Mouse (Mus musculus) megakaryocyte, embryonic 14.5 days (primary cell): ENCODE data around the gene Polr1a.

ENCODE experiments used
- FLI1 ChIP-seq: IDR thresholded peaks from 2 replicates; pipeline ENCODE4 v1.6.1; 2012; ENCODE audit warnings: low read length, inconsistent platforms, mixed read lengths
- GATA1 ChIP-seq: IDR thresholded peaks from 3 replicates; pipeline ENCODE4 v1.6.1; 2012; ENCODE audit warnings: mixed read lengths, low read length, inconsistent platforms, borderline replicate concordance

DNA sequence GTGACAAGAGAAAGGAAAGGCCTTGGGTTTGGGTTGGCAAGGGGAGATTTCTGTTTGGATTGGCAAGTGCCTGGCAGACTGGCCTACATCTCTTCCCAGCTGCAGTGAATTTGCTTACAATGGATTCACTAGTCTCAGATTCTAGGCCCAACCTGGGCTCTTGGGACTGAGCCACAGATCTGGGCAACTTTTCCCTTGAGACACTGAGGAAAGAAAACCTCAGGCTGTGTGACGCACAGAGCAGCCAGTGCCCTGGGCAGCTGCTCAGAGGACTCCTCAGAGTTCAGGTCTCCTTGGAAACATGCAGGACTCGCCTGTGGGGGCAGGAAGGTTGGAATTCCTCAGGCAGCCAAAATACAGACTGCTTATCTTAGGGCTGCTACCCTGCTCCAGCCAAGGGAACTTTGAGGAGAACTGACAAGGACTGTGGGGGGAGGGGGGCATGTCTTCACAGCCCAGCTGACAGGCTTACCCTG, 25.3 kb downstream of the Polr1a start:
- TF ChIP-seq GATA1 (no peak), FLI1 (no peak)
